Mouse (Mus musculus): ENCODE data around the gene Cavin2. TPM values are rescaled to one million over a fixed set of nuclear protein-coding genes. Genes with fewer than 3 reads are reported as not detected.

Cavin2 gene
- total and polyA plus RNA-seq, 3 experiments, result not detected

- dilution Hi-C loops (cut with MboI; ENCODE audit: extremely low pct_ligation_motif_present, extremely low pct_unique_long_range_greater_than_20kb, low sequenced_read_pairs), result no loop called here
Observed at GRCm38 (mm10) chr1:51250302-51250701, 38.6 kb upstream of the Cavin2 start.

GRCm38 (mm10) chr1:51265118-51265800 lies 23.7 kb upstream of the Cavin2 start:
- TF ChIP-seq KAT2A (IDR thresholded peaks at IDR 0.05; ENCODE audit: insufficient replicate concordance, low read length), result no peak
- no peak for TF ChIP-seq CHD1 (IDR thresholded peaks at IDR 0.05; ENCODE audit: low read depth, low read length)
- no peak for TF ChIP-seq MYC (IDR thresholded peaks at IDR 0.05; ENCODE audit: low read depth, low read length)
- TF ChIP-seq ETS1 (conservative IDR thresholded peaks at IDR 0.05; ENCODE audit: low read depth, low read length), result no peak
- TF ChIP-seq UBTF (IDR thresholded peaks at IDR 0.05; ENCODE audit: low read depth, low read length), result no peak
- no peak for TF ChIP-seq TCF12 (IDR thresholded peaks at IDR 0.05; ENCODE audit: low read depth, low read length)
- TF ChIP-seq ZC3H11A (IDR thresholded peaks at IDR 0.05; ENCODE audit: low read depth, low read length), result no peak
- TF ChIP-seq E2F4 (IDR thresholded peaks at IDR 0.05; ENCODE audit: insufficient replicate concordance, low read depth, low read length), result no peak
- TF ChIP-seq SMC3 (IDR thresholded peaks at IDR 0.05; ENCODE audit: low read depth, low read length), result no peak
- no peak for TF ChIP-seq MEF2A (IDR thresholded peaks at IDR 0.05; ENCODE audit: borderline replicate concordance, low read depth, low read length)
- no peak for TF ChIP-seq USF2 (conservative IDR thresholded peaks at IDR 0.05; ENCODE audit: low read depth, low read length)
- no peak overlapping the region for H3K27ac ChIP-seq (ENCODE audit: insufficient read depth, low read depth)

More at GRCm38 (mm10) chr1:51250302-51250701, 38.6 kb upstream of the Cavin2 start:
- Histone ChIP-seq H3K4me1 (ENCODE audit: control insufficient read depth in 1 of 2, insufficient read depth in 2 of 2) (no peaks in the 10 kb centered on the region), H3K4me3 (replicated peaks in 1 of 3; ENCODE audit: low read depth in 2 of 3, low read length in 2 of 3, poor library complexity in 1 of 3) (no peak overlapping the region), H3K9me3 (replicated peaks; ENCODE audit: low read length) (no peaks in the 10 kb centered on the region), H3K27ac (ENCODE audit: insufficient read depth, low read depth) (no peak overlapping the region), H3K9ac (ENCODE audit: insufficient read depth, low read depth) (no peak overlapping the region), H3K27me3 (replicated peaks) (no peaks in the 10 kb centered on the region), H3K36me3 (replicated peaks in 1 of 2; ENCODE audit: control insufficient read depth in 1 of 2, insufficient read depth in 1 of 2, low read length in 1 of 2) (no peaks in the 10 kb centered on the region), H3K4me2 (ENCODE audit: insufficient read depth, low read depth, poor library complexity, severe bottlenecking) (no peak overlapping the region), H3K79me2 (replicated peaks; ENCODE audit: control insufficient read depth, extremely low read depth, insufficient read depth, poor library complexity, severe bottlenecking) (no peaks in the 10 kb centered on the region)
- no peak for DNase-seq (ENCODE audit: extremely low read depth)
- in situ Hi-C loops (cut with MboI; ENCODE audit: low pct_ligation_motif_present, low pct_unique_long_range_greater_than_20kb, low sequenced_read_pairs), result no loop called here
- no peak for TF ChIP-seq KAT2A (IDR thresholded peaks at IDR 0.05; ENCODE audit: insufficient replicate concordance, low read length)
- no peak for TF ChIP-seq USF2 (conservative IDR thresholded peaks at IDR 0.05; ENCODE audit: low read depth, low read length)
- no peak for TF ChIP-seq UBTF (IDR thresholded peaks at IDR 0.05; ENCODE audit: low read depth, low read length)
- no peak for TF ChIP-seq NRF1 (IDR thresholded peaks at IDR 0.05; ENCODE audit: low read depth, low read length)
- TF ChIP-seq MAFK (IDR thresholded peaks at IDR 0.05; ENCODE audit: insufficient replicate concordance, low read length), result no peak
- no peak for TF ChIP-seq ZC3H11A (IDR thresholded peaks at IDR 0.05; ENCODE audit: low read depth, low read length)
- no peak for TF ChIP-seq JUND (conservative IDR thresholded peaks at IDR 0.05; ENCODE audit: low read depth, low read length)
- TF ChIP-seq E2F4 (IDR thresholded peaks at IDR 0.05; ENCODE audit: insufficient replicate concordance, low read depth, low read length), result no peak
- no peak for TF ChIP-seq RAD21 (IDR thresholded peaks at IDR 0.05; ENCODE audit: low read depth, low read length)
- no peak for TF ChIP-seq USF1 (IDR thresholded peaks at IDR 0.05; ENCODE audit: low read depth, low read length)
- TF ChIP-seq MAZ (IDR thresholded peaks at IDR 0.05; ENCODE audit: low read depth, low read length), result no peak
- TF ChIP-seq RCOR1 (conservative IDR thresholded peaks at IDR 0.05; ENCODE audit: low read depth, low read length), result no peak
- TF ChIP-seq EP300 (IDR thresholded peaks at IDR 0.05; ENCODE audit: low read length), result no peak

More at GRCm38 (mm10) chr1:51265118-51265800, 23.7 kb upstream of the Cavin2 start:
- Histone ChIP-seq H3K27me3 (replicated peaks) (no peaks in the 10 kb centered on the region), H3K9ac (ENCODE audit: insufficient read depth, low read depth) (no peak overlapping the region), H3K4me3 (replicated peaks in 1 of 3; ENCODE audit: low read depth in 2 of 3, low read length in 2 of 3, poor library complexity in 1 of 3) (no peak overlapping the region), H3K4me1 (ENCODE audit: control insufficient read depth in 1 of 2, insufficient read depth in 2 of 2) (no peaks in the 10 kb centered on the region), H3K9me3 (replicated peaks; ENCODE audit: low read length) (no peaks in the 10 kb centered on the region), H3K79me2 (replicated peaks; ENCODE audit: control insufficient read depth, extremely low read depth, insufficient read depth, poor library complexity, severe bottlenecking) (no peaks in the 10 kb centered on the region), H3K4me2 (ENCODE audit: insufficient read depth, low read depth, poor library complexity, severe bottlenecking) (no peak overlapping the region), H3K36me3 (replicated peaks in 1 of 2; ENCODE audit: control insufficient read depth in 1 of 2, insufficient read depth in 1 of 2, low read length in 1 of 2) (no peaks in the 10 kb centered on the region)
- dilution Hi-C loops (cut with MboI; ENCODE audit: extremely low pct_ligation_motif_present, extremely low pct_unique_long_range_greater_than_20kb, low sequenced_read_pairs) (no loop called here), in situ Hi-C loops (cut with MboI; ENCODE audit: low pct_ligation_motif_present, low pct_unique_long_range_greater_than_20kb, low sequenced_read_pairs) (no loop called here)
- DNase-seq (ENCODE audit: extremely low read depth), result no peak
